Mouse (Mus musculus) left cerebral cortex, postnatal 36 days (tissue): ENCODE data around the gene Arfrp1. TPM values are rescaled to one million over a fixed set of nuclear protein-coding genes. Genes with fewer than 3 reads are reported as not detected.
A peak's percentile ranks its signal among the peaks of the same experiment; 100 is the strongest.

Experiments
- DNase-seq, 2 experiments: peaks; one replicate each; pipeline ENCODE4 v3.0.0; 2021 to 2022; ENCODE audit warnings: low spot score in 2 of 2, mixed read lengths in 1 of 2
- intact Hi-C: fragments of 180-260 bp; cut with DNase I; formaldehyde crosslinking; loops from one replicate; pipeline ENCODE4 v1.15.1; 2025
- total RNA-seq, 2 experiments: library from RNA; stranded (reverse); gene quantifications; 2 replicates each; pipeline ENCODE4 v1.2.3; 2021

Arfrp1 gene
- total RNA-seq, 2 experiments from 2014 or later = 38.5 to 45.4 TPM

DNA sequence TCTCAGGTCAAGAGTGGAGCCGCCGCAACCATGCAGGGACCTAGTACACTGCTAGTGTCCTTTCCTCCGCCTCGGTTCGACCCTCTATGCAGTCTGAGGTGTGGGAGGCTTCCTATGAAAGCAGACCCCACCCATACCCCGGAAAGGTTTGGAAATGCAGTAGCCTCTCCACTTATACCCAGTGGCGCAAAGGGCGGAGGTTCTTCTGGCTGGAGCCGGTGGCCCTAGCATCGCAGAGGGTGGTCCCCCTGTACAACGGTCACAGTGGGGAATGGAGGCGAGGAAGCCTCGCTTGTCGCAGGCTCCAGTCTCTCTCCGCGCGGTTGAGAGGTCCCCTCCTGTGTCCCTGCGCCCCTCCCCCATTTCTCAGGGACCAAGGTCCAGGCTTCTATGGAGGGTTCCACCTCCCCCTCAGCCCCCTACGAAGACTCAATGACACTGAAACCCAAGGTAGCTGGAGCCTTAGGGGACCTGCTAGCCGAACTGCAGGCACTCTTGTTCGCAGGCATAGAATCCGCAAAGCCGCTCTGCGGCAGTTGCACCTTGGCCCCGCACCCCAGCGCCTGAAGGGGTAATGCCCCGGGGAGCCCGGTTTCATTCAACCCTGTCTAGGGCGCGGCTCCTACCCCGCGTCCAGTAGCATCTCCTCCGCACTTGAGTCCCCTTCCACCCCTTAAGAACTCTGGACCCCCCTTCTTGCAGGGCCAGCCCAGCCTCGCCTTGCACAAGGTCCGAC is 51.7 kb downstream of the Arfrp1 start:
- intact Hi-C loops = loop anchor here (5.0 kb wide), 1 partner anchor 126 kb away; the partner anchor contains the start of gene Ppdpf
- peak; percentile 35 to 49 for DNase-seq

DNA sequence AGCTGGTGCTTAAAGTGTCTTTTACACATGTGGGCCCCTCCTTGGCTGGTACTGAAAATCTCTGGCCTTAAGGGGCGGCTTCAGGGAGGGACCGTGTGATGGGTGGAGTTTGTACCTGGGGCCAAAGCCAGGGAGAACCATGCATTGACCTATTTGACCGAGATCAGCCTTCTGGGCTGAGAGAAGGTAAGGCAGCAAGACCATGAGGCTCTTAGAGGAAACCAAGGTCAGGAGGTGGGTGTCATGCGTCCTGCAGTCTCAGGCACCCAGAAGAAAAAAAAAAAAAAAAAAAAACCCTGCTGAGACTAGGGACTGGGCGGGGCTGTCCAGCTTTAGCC is 52.2 kb downstream of the Arfrp1 start:
- intact Hi-C loops = loop anchor here (5.0 kb wide), 1 partner anchor 126 kb away; the partner anchor contains the start of gene Ppdpf
- no peak for DNase-seq

DNA sequence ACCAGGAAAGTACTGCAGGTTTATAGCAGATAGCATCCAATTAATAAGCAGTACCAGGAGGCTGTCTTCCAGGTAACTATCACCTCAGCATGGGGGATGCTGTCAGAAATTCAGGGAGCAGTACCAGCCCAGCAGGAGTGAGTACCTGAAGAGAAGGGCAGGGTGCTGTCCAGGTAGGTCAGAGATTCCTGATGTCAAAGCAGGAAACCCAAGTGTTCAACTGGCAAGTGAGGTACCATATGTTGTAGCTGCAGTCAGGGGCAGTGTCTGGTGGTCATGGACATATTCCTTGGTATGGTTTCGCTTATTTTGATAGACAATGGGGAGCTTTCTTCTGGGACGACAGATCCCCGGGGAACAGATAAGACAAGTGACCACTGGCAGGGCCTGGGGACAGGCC is 52.8 kb downstream of the Arfrp1 start:
- intact Hi-C loops = loop anchor here (5.0 kb wide), 1 partner anchor 125 kb away; the partner anchor contains the start of gene Ppdpf

More for the DNA sequence above, 52.8 kb downstream of the Arfrp1 start:
- no peak for DNase-seq

Other genes with a start within 250 kb of the Arfrp1 start
- 100 to 1,000 TPM; 225 to 264 TPM for gene Kcnq2, start 230.1 kb downstream of the Arfrp1 start, total RNA-seq
- 1,000 to 10,000 TPM; 1,312 to 1,553 TPM for gene Eef1a2, start 208.4 kb downstream of the Arfrp1 start, total RNA-seq
- 10 to 100 TPM; 88.3 to 97.9 TPM for gene Ppdpf, start 178.2 kb downstream of the Arfrp1 start, total RNA-seq
- gene Ptk6, start 162.6 kb downstream of the Arfrp1 start, total RNA-seq = not detected
- under 1 TPM; 0.25 to 0.50 TPM for gene Srms, start 152.2 kb downstream of the Arfrp1 start, total RNA-seq
- not detected for gene Fndc11, start 145.4 kb downstream of the Arfrp1 start, total RNA-seq
- gene Helz2, start 123.4 kb downstream of the Arfrp1 start, total RNA-seq = 1 to 10 TPM; 1.7 to 3.6 TPM
- 10 to 100 TPM; 20.1 to 23.4 TPM for gene Gmeb2, start 77.4 kb downstream of the Arfrp1 start, total RNA-seq
- 100 to 1,000 TPM; 592 to 722 TPM for gene Stmn3, start 50.9 kb downstream of the Arfrp1 start, total RNA-seq
- gene Rtel1, start 45.7 kb downstream of the Arfrp1 start, total RNA-seq = 10 to 100 TPM; 28.2 to 41.8 TPM
- 10 to 100 TPM; 50.3 to 84.9 TPM for gene Zgpat, start 476 bp downstream of the Arfrp1 start, total RNA-seq
- gene Lime1, start 14.7 kb upstream of the Arfrp1 start, total RNA-seq = 10 to 100 TPM; 30.5 to 48.6 TPM
- gene Zbtb46, start 94.0 kb upstream of the Arfrp1 start, total RNA-seq = 10 to 100 TPM; 10.3 to 12.3 TPM
- not detected for gene Abhd16b, start 127.8 kb upstream of the Arfrp1 start, total RNA-seq
- 10 to 100 TPM; 64.1 to 72.6 TPM for gene Tpd52l2, start 131.7 kb upstream of the Arfrp1 start, total RNA-seq
- gene Dnajc5, start 155.1 kb upstream of the Arfrp1 start, total RNA-seq = 100 to 1,000 TPM; 285 to 305 TPM
- 10 to 100 TPM; 33.1 to 65.4 TPM for gene Uckl1, start 219.5 kb upstream of the Arfrp1 start, total RNA-seq
- 10 to 100 TPM; 49.8 to 54.4 TPM for gene Prpf6, start 226.5 kb upstream of the Arfrp1 start, total RNA-seq
- gene Zfp512b, start 227.4 kb upstream of the Arfrp1 start, total RNA-seq = 100 to 1,000 TPM in 1 of 2 experiments, 10 to 100 TPM in 1; 70.6 to 105 TPM
- 10 to 100 TPM; 19.9 to 20.9 TPM for gene Samd10, start 233.8 kb upstream of the Arfrp1 start, total RNA-seq